Mouse (Mus musculus) G1E (cell line): ENCODE data around the gene Cgas.

Experiments used
- CTCF ChIP-seq: IDR thresholded peaks from 2 replicates; pipeline ENCODE4 v1.5.1; 2012; ENCODE audit warnings: low read depth, low read length, inconsistent platforms, mixed read lengths
- GATA1 ChIP-seq: IDR thresholded peaks from 2 replicates; pipeline ENCODE4 v1.6.1; 2012; ENCODE audit warnings: borderline replicate concordance, low read length, inconsistent platforms, mixed read lengths
- POLR2AphosphoS5 ChIP-seq: IDR thresholded peaks from 2 replicates; pipeline ENCODE4 v1.6.1; 2012; ENCODE audit warnings: low read depth, low read length, inconsistent platforms; ENCODE audit not compliant: insufficient replicate concordance
- TAL1 ChIP-seq: conservative IDR thresholded peaks from 2 replicates; pipeline ENCODE4 v1.6.1; 2012; ENCODE audit warnings: low read depth, low read length, inconsistent platforms, mixed read lengths

GRCm38 (mm10) chr9:78477021-78477551, 34.0 kb upstream of the Cgas start:
- TF ChIP-seq CTCF (no peak), GATA1 (no peak), TAL1 (no peak), POLR2AphosphoS5 (no peak)
